Mouse (Mus musculus) bone marrow, adult 2 months (tissue): ENCODE data around the gene Fbln5.

Experiments
- CTCF ChIP-seq: fragments of 200-500 bp; IDR thresholded peaks from 2 replicates; pipeline ENCODE4 v1.5.1; 2011; ENCODE audit warnings: low read length, control low read depth; ENCODE audit not compliant: control insufficient read depth, insufficient read depth
- POLR2A ChIP-seq: fragments of 200-500 bp; IDR thresholded peaks from 2 replicates; pipeline ENCODE4 v1.6.1; 2011; ENCODE audit warnings: low read depth, mild to moderate bottlenecking, control low read depth, low read length, borderline replicate concordance; ENCODE audit not compliant: control insufficient read depth

- TF ChIP-seq CTCF: no peak
- no peak for TF ChIP-seq POLR2A
Observed at GRCm38 (mm10) chr12:101782787-101783186, 36.1 kb downstream of the Fbln5 start.
